Mouse (Mus musculus) E14TG2a.4 (cell line): ENCODE measurements around the gene Fstl1.

Experiments
- H3K27me3 ChIP-seq: 2 replicates; pipeline ENCODE4 v1.6.1; 2014; ENCODE audit warnings: low read length, control low read depth; ENCODE audit not compliant: insufficient read depth
- H3K36me3 ChIP-seq: 2 replicates; pipeline ENCODE4 v1.6.1; 2014; ENCODE audit warnings: low read length, control low read depth; ENCODE audit not compliant: insufficient read depth
- H3K4me1 ChIP-seq: replicated peaks from 2 replicates; pipeline ENCODE4 v1.6.1; 2014; ENCODE audit warnings: low read depth, low read length, control low read depth
- H3K4me3 ChIP-seq: replicated peaks from 2 replicates; pipeline ENCODE4 v1.5.1; 2014; ENCODE audit warnings: mild to moderate bottlenecking, low read length
- H3K9me3 ChIP-seq: 2 replicates; pipeline ENCODE4 v1.6.1; 2014; ENCODE audit warnings: low read length, control low read depth
- CTCF ChIP-seq: conservative IDR thresholded peaks from 2 replicates; pipeline ENCODE4 v1.5.1; 2014; ENCODE audit warnings: low read length
- NANOG ChIP-seq: IDR thresholded peaks from 2 replicates; pipeline ENCODE4 v1.6.1; 2014; ENCODE audit warnings: borderline replicate concordance, low read length, mixed read lengths
- POU5F1 ChIP-seq: IDR thresholded peaks from 2 replicates; pipeline ENCODE4 v1.6.1; 2014; ENCODE audit warnings: low read length, borderline replicate concordance

Fstl1 gene

GRCm38 (mm10) chr16:37752876-37753275, 23.8 kb upstream of the Fstl1 start:
- Histone ChIP-seq H3K9me3 (no peaks in the 10 kb centered on the region), H3K27me3 (no peaks in the 10 kb centered on the region), H3K4me1 (peaks cover 56% of the 10 kb centered on the region), H3K36me3 (no peaks in the 10 kb centered on the region), H3K4me3 (no peak overlapping the region)
- TF ChIP-seq POU5F1 (no peak), CTCF (no peak), NANOG (no peak)

GRCm38 (mm10) chr16:37753809-37754208, 22.9 kb upstream of the Fstl1 start:
- Histone ChIP-seq H3K27me3 (no peaks in the 10 kb centered on the region), H3K9me3 (no peaks in the 10 kb centered on the region), H3K4me1 (peaks cover 56% of the 10 kb centered on the region), H3K36me3 (no peaks in the 10 kb centered on the region), H3K4me3 (0 out of 2 replicates have a peak overlapping the region, but pooled peaks have one; percentile 4)
- TF ChIP-seq CTCF, result no peak
- no peak for TF ChIP-seq NANOG
- no peak for TF ChIP-seq POU5F1

GRCm38 (mm10) chr16:37754483-37754882, 22.2 kb upstream of the Fstl1 start:
- no peak for TF ChIP-seq NANOG
- no peak for TF ChIP-seq POU5F1
- TF ChIP-seq CTCF, result no peak
- Histone ChIP-seq H3K4me3 (0 out of 2 replicates have a peak overlapping the region, but pooled peaks have one; percentile 4), H3K4me1 (peaks cover 53% of the 10 kb centered on the region), H3K27me3 (no peaks in the 10 kb centered on the region), H3K9me3 (no peaks in the 10 kb centered on the region), H3K36me3 (no peaks in the 10 kb centered on the region)

- peaks cover 38% of the 10 kb centered on the region for H3K4me1 ChIP-seq
- no peaks in the 10 kb centered on the region for H3K27me3 ChIP-seq
- no peaks in the 10 kb centered on the region for H3K36me3 ChIP-seq
- TF ChIP-seq POU5F1 (no peak), CTCF (no peak), NANOG (no peak)
- H3K4me3 ChIP-seq, result no peak overlapping the region
- H3K9me3 ChIP-seq, result no peaks in the 10 kb centered on the region
Observed at GRCm38 (mm10) chr16:37757223-37757622, 19.4 kb upstream of the Fstl1 start.

GRCm38 (mm10) chr16:37763797-37764196, 12.9 kb upstream of the Fstl1 start:
- TF ChIP-seq NANOG, result no peak
- TF ChIP-seq POU5F1, result no peak
- no peak for TF ChIP-seq CTCF
- Histone ChIP-seq H3K4me3 (no peak overlapping the region), H3K36me3 (no peaks in the 10 kb centered on the region), H3K9me3 (peaks cover 8% of the 10 kb centered on the region; the same call in 1 of the 2 replicates), H3K4me1 (peaks cover 35% of the 10 kb centered on the region), H3K27me3 (no peaks in the 10 kb centered on the region)

GRCm38 (mm10) chr16:37776166-37776859, 360 bp upstream of the Fstl1 start:
- Histone ChIP-seq H3K36me3 (peaks cover 11% of the 10 kb centered on the region; the same call in 1 of the 2 replicates), H3K27me3 (peaks cover 28% of the 10 kb centered on the region), H3K9me3 (no peaks in the 10 kb centered on the region), H3K4me3 (peak overlapping the region; percentile 89), H3K4me1 (peaks cover 48% of the 10 kb centered on the region)
- TF ChIP-seq NANOG (no peak), CTCF (no peak), POU5F1 (no peak)

- Histone ChIP-seq H3K4me3 (peak overlapping the region; percentile 89), H3K4me1 (peaks cover 50% of the 10 kb centered on the region), H3K27me3 (peaks cover 26% of the 10 kb centered on the region), H3K9me3 (no peaks in the 10 kb centered on the region), H3K36me3 (peaks cover 14% of the 10 kb centered on the region; the same call in 1 of the 2 replicates)
- no peak for TF ChIP-seq CTCF
- no peak for TF ChIP-seq POU5F1
- TF ChIP-seq NANOG, result no peak
Observed at GRCm38 (mm10) chr16:37777796-37778475, 1.3 kb downstream of the Fstl1 start.

- H3K9me3 ChIP-seq, result no peaks in the 10 kb centered on the region
- peaks cover 14% of the 10 kb centered on the region; the same call in 1 of the 2 replicates for H3K36me3 ChIP-seq
- TF ChIP-seq CTCF, result no peak
- no peak for TF ChIP-seq POU5F1
- TF ChIP-seq NANOG, result no peak
- peaks cover 50% of the 10 kb centered on the region for H3K4me1 ChIP-seq
- H3K27me3 ChIP-seq, result peaks cover 23% of the 10 kb centered on the region
- no peak overlapping the region; the same call in 1 of the 2 replicates for H3K4me3 ChIP-seq
Observed at GRCm38 (mm10) chr16:37778529-37778928, 1.9 kb downstream of the Fstl1 start.
